Mouse (Mus musculus) mature B cell (primary cell): ENCODE results near the gene Pilrb2.
"Not testable (repeated sequence)": the region's sequence is repeated elsewhere in the genome, so short reads cannot be mapped to it uniquely, and the experiment has no call there.

Experiments
- in situ Hi-C: fragments of 300-500 bp; cut with MboI; formaldehyde crosslinking; loops from 2 replicates; pipeline ENCODE4 v1.14.3; 2019

The Pilrb2 gene

DNA sequence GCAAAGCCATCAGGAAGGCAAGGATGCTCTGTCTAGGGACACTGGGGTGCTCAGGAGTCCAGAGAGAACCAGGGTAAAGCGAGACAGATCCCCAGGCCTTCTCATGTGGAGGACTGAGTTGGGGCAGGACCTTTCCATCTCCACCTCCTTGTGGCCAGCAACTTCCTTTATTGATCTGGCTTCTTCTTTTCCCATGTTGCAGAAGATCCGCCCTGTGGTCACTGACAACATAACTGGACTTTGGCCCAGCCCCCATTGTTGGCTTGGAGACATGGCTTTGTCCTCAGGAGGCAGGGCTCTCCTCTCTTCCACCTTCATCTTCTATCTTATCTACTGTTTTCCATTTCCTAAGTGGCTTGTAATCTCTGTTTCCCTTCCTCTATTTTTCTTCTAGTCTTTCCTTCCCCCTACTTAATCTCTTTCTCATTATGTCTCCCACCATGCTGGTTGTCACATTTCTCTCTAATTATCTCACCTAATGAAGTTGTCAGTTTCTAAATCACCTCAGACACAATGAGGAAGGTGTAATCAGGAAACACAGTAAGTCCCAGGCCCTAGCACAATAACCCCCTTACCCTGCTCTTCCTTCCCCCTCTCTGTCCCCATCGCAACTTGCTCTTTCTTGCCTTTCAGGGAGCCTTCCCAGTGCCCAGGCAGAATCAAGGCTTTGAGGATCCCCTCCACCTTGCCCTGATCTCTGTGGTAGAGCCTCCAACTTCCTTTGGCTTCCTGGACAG, at the start of gene Pilrb2:
Gene Pilrb2 (minus strand): TSS at position 172 of the 737 bp plus-strand sequence.
- in situ Hi-C loops: not testable (repeated sequence)

DNA sequence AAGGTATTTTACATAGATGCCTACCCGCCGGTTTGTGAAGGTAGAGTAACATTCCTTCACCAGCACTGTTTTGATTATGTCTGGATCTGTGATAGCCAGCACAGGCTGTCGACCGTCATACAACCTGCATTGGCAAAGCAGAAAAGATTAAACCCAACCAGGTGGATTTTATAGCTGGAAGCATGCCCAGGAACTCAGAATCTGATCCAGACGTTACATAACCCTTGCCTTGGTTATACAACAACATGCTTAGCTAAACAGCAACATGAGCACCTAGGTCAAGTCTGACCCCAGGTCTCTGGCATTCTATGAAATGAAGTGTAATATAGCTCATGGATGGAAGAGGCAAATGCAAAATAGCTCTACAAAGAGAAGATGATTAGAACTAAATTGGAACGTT, 43.9 kb upstream of the Pilrb2 start:
- in situ Hi-C loops: no loop called here

- in situ Hi-C loops: no loop called here
Observed at GRCm38 (mm10) chr5:137914508-137914907, 42.9 kb upstream of the Pilrb2 start.

DNA sequence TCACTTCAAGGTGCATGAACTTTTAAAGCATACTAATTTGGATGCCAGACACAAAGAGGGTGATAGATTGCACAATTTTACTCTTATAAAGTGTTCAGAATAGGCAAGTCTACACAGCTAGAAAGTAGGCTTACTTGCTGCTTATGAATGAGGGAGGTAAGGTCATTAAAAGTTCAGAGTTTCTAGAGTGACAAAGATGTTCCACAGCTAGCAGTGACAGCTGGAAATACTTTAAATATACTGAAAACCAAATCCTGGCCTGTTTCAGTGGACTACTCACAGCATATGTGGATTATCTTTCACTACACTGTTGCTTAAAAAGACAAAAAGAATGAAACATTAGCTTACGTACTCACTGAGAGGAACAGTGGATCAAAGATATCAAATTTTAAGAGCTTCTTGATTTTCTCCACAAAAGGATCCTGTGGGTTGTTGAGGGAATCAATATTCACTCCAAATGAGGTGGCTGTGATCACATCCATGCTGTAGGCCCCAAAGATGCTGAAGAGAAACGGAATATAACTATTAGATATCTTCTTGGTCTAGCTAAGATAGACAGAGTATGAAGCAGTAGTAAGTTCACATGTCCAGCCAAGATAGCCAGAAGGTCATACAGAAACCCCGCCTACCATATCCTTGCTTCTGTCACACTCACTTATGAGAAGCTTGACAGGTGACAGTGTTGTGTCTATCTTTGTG, 38.1 kb upstream of the Pilrb2 start:
- in situ Hi-C loops: no loop called here

GRCm38 (mm10) chr5:137897812-137898211, 26.2 kb upstream of the Pilrb2 start:
- in situ Hi-C loops: no loop called here

DNA sequence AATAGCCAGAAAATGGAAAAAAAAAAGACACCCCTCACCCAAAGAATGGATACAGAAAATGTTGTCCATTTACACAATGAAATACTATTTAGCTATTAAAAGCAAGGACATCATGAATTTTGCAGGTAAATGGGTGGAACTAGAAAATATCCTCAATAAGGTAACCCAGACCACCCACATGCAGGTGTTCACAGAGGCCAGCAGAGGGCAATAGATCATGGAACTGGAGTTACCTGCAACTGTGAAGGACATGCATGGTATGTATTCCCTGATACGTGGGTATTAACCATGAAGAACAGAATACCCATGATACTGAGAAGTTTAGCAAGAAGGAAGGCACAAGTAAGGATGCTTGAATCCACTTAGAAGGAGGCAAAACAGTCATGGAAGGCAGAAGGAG, 21.3 kb upstream of the Pilrb2 start:
- in situ Hi-C loops: no loop called here

GRCm38 (mm10) chr5:137887666-137888065, 16.1 kb upstream of the Pilrb2 start:
- in situ Hi-C loops: no loop called here

DNA sequence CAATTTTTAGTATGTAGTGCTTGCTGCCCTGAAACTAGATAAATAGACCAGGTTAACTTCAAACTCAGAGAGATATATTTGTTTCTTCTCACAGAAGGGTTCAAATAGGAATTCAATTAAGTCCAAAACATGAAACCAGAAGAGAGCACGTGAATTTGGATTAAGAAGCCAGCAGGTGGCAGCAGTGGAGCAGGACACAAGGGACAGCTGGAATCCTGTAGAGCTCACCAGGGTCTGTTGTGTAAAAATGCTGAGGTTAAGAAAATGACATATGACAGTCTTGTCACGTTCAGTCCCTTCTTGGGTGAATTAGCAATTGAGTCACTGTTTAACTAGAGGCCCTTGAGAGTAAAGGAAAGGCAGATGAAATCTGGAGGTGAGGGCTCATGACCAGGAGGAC, 14.3 kb upstream of the Pilrb2 start:
- in situ Hi-C loops: no loop called here

- in situ Hi-C loops: no loop called here
Observed at GRCm38 (mm10) chr5:137883345-137883744, 11.7 kb upstream of the Pilrb2 start.

GRCm38 (mm10) chr5:137882922-137883321, 11.3 kb upstream of the Pilrb2 start:
- in situ Hi-C loops: no loop called here

DNA sequence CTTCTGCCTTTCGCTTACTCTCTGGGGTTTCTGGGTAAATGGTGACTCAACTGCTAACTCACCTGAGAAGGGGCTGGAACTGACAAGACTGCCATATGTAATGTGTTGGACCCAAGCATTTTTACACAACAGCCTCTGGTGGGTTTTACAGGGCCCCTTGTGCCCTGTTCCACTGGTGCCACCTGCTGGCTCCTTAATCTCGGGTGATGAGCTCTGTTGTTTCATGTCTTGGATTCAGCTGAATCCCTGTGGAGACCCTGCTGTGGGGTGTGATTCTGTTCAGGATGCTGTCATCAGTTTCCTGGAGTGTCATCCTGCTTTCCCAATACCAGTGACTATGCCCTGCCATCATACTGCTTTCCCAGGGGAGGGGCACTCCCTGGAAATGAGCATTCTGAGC, 6.2 kb upstream of the Pilrb2 start:
- in situ Hi-C loops: no loop called here

GRCm38 (mm10) chr5:137875054-137875453, 3.4 kb upstream of the Pilrb2 start:
- in situ Hi-C loops: no loop called here

GRCm38 (mm10) chr5:137872381-137872702, 727 bp upstream of the Pilrb2 start:
- in situ Hi-C loops: not testable (repeated sequence)

- in situ Hi-C loops: not testable (repeated sequence)
Observed at GRCm38 (mm10) chr5:137868600-137868999, 3.0 kb downstream of the Pilrb2 start.

DNA sequence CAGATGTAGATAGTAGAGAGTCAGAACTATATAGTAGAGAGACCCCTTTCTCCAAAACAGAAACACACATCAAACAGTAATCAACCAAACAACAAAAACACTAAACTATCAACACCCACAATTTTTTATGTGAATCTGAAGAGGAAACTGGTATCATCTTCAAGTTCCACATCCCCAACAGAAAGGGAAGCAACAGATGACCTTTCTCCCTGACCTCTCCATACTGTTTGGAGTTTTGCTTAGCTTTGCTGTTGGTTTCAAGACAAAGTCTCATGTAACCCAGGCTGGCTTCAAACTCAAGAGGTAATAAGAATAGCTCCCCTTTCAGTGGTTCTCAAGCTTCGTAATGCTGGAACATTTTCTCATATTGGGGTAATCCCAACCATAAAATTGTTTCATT, 7.6 kb downstream of the Pilrb2 start:
- in situ Hi-C loops: not testable (repeated sequence)

DNA sequence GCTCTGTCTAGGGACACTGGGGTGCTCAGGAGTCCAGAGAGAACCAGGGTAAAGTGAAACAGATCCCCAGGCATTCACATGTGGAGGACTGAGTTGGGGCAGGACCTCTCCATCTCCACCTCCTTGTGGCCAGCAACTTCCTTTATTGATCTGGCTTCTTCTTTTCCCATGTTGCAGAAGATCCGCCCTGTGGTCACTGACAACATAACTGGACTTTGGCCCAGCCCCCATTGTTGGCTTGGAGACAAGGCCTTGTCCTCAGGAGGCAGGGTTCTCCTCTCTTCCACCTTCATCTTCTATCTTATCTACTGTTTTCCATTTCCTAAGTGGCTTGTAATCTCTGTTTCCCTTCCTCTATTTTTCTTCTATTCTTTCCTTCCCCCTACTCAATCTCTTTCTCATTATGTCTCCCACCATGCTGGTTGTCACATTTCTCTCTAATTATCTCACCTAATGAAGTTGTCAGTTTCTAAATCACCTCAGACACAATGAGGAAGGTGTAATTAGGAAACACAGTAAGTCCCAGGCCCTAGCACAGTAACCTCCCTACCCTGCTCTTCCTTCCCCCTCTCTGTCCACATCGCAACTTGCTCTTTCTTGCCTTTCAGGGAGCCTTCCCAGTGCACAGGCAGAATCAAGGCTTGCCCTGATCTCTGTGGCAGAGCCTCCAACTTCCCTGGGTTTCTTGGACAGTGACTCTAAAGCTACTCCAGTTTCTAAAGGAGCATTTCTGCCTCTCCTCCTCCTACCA, 13.5 kb downstream of the Pilrb2 start, which contains the start of gene Pilrb1:
Gene Pilrb1 (minus strand): TSS at position 147 of the 751 bp plus-strand sequence.
- in situ Hi-C loops: not testable (repeated sequence)

GRCm38 (mm10) chr5:137856870-137857269, 14.7 kb downstream of the Pilrb2 start:
- in situ Hi-C loops: not testable (repeated sequence)

- in situ Hi-C loops: not testable (repeated sequence)
Observed at GRCm38 (mm10) chr5:137854907-137855306, 16.7 kb downstream of the Pilrb2 start.

GRCm38 (mm10) chr5:137850313-137850712, 21.3 kb downstream of the Pilrb2 start:
- in situ Hi-C loops: not testable (repeated sequence)

GRCm38 (mm10) chr5:137837110-137837509, 34.5 kb downstream of the Pilrb2 start:
- in situ Hi-C loops: not testable (repeated sequence)

DNA sequence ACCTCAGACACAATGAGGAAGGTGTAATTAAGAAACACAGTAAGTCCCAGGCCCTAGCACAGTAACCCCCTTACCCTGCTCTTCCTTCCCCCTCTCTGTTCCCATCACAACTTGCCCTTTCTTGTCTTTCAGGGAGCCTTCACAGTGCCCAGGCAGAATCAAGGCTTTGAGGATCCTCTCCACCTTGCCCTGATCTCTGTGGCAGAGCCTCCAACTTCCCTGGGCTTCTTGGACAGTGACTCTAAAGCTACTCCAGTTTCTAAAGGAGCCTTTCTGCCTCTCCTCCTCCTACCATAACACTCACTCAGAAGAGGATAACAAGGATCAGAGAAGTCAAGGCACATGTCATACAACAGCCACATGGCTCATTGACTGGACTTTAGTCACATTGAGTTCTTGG, 35.0 kb downstream of the Pilrb2 start:
- in situ Hi-C loops: no loop called here

DNA sequence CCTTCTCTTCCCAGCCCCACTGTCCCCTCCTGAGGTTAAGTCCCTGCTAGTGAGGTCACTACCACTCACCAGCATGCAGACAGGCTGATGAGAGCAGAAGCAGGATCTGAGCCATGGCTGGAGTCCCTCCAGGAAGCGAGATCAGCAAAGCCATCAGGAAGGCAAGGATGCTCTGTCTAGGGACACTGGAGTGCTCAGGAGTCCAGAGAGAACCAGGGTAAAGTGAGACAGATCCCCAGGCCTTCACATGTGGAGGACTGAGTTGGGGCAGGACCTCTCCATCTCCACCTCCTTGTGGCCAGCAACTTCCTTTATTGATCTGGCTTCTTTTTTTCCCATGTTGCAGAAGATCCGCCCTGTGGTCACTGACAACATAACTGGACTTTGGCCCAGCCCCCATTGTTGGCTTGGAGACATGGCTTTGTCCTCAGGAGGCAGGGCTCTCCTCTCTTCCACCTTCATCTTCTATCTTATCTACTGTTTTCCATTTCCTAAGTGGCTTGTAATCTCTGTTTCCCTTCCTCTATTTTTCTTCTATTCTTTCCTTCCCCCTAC, 35.6 kb downstream of the Pilrb2 start, which contains the start of gene Pilra:
Gene Pilra (minus strand): TSS at position 316 of the 555 bp plus-strand sequence.
- in situ Hi-C loops: not testable (repeated sequence)
